Mouse (Mus musculus) spleen, postnatal 14 days (tissue): ENCODE results near the gene Nmt2.

Experiments
- DNase-seq, 2 experiments: peaks; one replicate each; pipeline ENCODE4 v3.0.0; 2021 to 2022; ENCODE audit warnings: low spot score in 2 of 2

The Nmt2 gene

GRCm38 (mm10) chr2:3327351-3327750, 43.3 kb downstream of the Nmt2 start:
- DNase-seq: peak; percentile 13 to 56

GRCm38 (mm10) chr2:3331071-3331703, 47.2 kb downstream of the Nmt2 start:
- no peak for DNase-seq

DNA sequence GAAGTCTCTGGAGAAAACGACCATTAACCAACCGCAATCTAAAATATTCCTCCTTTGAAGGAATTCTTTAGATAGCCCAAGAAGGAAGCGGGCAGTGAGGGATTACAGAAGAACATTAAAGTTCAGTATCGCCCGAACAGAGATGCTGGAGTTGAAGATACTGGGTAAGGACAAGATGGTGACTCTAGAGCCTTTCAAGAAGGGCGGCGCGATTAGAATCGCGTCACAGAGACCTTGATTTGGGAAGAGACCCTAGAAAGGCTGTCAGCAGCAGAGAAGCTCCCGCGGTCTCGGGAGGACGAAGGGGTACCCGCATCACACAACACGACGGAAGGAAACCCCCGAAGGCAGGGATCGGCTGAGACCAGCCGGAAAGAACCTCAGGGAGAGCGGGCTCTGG, 48.0 kb downstream of the Nmt2 start:
- no peak for DNase-seq

- peak; percentile 92 to 96 for DNase-seq
Observed at GRCm38 (mm10) chr2:3332484-3333242, 48.7 kb downstream of the Nmt2 start, which contains the start of gene Rpp38. Rpp38 (minus strand) TSS chr2:3332643.

DNA sequence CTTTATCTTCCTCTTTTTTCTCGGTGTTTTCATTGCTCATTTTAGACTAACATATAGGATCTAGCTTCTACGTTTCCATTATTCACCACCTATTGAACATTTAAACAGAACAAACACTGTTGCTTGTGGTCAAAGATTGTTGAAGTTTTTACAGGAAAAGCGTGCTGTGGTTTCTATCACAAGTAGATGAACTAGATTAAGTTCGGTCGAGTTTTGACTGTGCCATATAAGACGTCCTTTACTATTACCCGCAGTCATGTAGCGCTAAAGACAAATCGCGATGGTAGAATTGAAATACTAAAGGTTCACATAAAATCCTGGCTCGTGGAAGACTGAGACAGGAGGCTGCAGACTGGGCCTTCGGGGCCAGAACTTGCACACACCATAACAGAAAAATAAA, 49.7 kb downstream of the Nmt2 start:
- DNase-seq: no peak

GRCm38 (mm10) chr2:3335611-3336301, 51.7 kb downstream of the Nmt2 start, which contains the start of gene Acbd7:
Acbd7 (plus strand) TSS chr2:3336168.
- DNase-seq: peak; percentile 16 to 19

DNA sequence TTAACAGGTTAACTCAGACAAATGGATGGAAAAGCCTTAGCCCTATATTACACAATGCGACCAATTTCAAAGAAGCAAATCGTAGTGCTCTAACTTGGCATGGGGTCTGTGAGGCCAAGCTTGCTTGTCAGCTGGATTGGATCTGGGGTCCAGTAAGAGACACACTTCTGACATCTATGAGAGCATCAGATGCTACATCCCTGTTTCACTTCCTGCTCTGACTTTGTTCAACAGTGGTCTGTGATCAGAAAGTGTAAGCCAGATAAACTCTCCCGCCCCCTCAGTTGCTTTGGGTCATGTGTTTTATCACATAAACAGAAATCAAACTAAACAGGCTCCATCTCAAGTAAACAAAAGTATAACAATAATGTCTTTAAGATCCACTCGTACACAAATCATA, 64.4 kb downstream of the Nmt2 start:
- DNase-seq: no peak

DNA sequence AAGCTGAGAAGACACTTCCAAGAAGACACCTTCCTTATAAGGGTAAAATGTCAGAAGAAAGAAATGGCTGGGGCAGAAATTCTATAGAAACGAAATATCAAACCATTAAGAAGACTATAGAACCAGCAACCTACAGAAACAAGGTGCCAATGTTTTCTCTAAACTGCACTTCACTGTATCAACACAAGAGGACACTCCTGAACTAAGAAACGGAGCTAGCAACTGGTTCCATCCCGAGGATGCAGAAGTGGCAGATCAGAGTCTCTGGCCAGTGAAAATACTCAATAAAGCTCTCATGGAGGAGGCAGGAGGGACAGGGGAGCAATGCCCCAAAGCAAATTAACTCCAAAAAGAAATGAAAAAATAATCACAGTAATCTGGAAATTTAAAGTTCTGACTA, 64.9 kb downstream of the Nmt2 start:
- DNase-seq: no peak

GRCm38 (mm10) chr2:3353160-3353559, 69.1 kb downstream of the Nmt2 start:
- DNase-seq: no peak

- DNase-seq: no peak
Observed at GRCm38 (mm10) chr2:3355793-3356192, 71.8 kb downstream of the Nmt2 start.

DNA sequence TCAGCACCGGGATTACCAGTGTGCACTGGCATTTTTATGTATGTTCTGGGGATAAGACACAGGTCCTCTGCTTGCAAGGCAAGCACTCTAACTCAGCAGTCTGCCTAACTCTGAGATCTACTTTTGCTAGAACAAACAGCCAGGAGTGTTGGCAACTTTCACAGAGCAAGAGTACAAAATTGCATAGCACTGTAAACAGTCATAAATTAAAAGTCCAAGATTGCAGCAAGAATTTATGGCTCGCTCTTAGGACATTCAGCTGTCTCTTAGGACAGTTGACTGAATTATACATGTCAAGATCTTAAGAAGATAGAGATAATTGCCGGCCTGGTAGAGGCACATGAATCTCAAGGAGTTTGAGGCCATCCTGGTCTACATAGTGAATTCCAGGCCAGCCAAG, 72.3 kb downstream of the Nmt2 start:
- DNase-seq: no peak

DNA sequence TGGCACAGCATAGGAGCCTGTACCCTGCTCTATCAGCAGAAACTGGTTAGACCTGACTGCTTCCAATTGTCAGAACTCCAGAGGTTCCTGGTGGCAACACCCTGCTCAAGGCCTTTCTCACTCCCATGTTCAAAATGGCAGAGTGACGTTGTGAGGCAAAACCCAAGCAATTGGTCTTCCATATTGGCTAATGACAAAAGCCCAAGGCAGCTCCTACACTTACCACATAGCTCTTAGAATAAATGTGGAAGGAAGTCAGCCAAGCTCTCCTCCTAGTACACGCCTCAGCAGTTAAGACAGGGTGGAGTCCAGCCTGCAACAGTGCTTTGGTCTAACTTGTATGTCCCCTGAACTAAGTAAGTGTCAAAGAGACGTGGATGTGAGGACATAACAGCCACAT, 73.9 kb downstream of the Nmt2 start:
- no peak for DNase-seq

- DNase-seq: no peak
Observed at GRCm38 (mm10) chr2:3361067-3361466, 77.1 kb downstream of the Nmt2 start.

DNA sequence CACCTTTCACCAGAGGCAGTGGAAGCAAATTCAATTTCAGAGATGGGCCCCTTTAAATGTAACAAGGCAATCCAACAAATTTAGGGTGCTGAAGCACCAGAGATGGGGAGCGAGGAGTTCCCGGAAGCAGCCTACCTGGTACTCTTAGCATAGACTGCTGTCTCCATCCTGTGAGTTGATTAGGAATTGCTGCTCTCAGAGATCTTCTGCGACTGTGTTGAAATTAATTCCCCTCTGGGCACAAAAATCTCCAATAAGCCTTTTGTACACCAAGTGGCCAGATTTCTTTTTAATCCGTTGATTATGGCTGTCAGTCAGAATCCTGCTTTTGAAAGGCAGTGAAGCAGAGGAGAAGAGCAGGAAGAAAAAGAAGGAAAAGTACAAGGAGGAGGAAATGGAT, 81.1 kb downstream of the Nmt2 start:
- no peak for DNase-seq
